Mouse (Mus musculus) right cerebral cortex, adult 18-20 months (tissue): ENCODE results near the gene Tmem220.

Source experiments
- DNase-seq: peaks from one replicate; pipeline ENCODE4 v3.0.0; 2022; ENCODE audit warnings: mixed read lengths

Gene Tmem220

DNA sequence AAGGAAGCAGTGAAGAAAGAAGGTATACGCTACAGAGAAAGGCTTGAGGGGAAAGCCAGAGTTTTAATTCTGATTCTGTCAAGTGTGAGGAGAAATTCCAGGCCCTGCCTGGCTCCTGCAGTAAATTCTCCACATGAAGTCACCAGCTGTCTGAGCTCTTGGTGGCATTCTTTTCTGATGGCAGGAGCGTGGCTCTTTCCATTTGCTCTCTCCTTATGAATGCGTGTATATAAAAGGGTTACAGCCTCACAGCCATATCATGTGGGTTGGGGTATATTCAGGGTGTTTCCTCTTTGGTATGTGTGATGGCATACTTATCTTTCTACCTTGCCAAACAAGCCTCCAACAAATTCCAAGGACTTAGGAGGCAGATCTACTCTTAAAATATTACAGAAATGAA lies 37.8 kb downstream of the Tmem220 start:
- peak; percentile 40 for DNase-seq

DNA sequence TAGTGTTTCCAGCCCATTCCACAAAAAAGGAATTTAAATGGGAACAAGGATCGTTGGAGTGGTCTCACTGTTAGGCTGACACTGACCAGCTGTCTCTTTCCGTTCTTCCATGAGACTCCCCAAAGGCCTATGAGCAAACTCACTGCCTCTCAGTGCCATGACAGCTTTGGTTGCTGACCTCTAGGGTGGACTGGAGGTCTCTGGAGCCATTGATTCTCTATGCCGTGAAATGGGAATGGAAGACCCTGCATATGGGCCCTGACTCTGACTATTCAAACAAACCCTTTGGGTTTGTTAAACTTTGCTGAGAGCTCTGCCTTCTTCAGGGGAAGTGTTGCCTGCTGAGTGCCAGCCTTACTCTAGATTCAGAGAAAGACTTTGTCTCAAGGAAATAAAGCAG lies 42.8 kb downstream of the Tmem220 start:
- DNase-seq = no peak

DNA sequence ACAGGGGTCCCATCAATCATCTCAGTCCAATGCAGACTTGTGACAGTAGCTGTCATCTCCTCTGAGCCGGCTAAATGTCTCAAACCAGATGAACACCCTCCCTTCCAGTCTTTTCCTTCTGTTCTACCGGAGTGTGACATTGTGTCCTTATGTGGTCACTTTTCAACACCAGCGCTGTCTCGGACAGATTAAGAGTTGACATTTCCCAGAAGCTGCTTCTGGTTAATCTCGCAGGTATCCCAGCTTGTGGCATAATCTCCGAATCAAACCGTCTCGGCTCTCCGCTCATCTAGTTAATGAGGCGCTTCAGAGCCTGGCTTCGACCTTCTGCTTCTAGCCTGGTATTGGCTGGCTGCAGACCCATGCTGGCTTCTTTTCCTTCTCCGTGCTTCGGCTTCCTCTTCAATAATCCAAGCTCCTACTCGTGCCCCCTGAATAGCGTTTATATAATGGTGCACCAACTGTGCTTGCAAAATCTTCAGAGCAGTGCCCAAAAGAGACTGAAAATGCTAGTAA lies 47.7 kb downstream of the Tmem220 start:
- DNase-seq = no peak

DNA sequence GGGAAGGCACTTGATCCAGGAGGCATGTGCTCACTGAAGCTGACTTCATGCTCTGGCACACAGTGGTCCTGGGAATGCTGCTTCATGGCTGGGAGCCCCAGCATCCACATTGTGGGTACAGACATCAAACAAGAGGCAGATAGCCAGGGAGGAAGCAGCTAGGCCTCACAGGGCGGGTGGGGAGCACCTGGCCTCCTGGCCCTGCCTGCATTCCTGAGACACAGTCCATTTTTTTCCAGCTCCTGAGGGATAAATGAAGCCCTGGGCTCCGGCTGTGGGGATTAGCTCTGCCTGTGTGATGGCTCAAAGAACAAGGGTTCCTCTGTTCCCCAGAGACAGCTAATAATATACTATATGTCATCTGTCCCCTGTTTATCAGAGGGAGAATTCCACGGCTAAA lies 50.1 kb downstream of the Tmem220 start:
- no peak for DNase-seq

DNA sequence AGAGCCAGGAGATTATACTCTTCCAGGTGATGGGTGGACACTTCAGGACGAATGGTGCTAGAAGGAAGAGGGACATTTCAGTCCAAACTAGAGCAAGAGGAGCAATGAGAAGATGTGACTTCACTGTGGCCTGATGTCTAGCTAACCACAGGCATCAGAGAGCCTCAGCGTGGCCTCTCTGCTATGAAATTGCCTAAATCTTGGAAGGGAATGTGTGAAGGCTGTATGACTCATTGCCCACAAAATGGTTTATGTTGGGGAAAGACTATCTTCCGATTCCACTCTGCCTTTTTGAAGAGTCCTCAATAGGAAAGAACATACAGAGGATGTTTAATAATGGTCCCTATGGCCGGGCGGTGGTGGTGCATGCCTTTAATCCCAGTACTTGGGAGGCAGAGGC lies 51.8 kb downstream of the Tmem220 start:
- DNase-seq = no peak

DNA sequence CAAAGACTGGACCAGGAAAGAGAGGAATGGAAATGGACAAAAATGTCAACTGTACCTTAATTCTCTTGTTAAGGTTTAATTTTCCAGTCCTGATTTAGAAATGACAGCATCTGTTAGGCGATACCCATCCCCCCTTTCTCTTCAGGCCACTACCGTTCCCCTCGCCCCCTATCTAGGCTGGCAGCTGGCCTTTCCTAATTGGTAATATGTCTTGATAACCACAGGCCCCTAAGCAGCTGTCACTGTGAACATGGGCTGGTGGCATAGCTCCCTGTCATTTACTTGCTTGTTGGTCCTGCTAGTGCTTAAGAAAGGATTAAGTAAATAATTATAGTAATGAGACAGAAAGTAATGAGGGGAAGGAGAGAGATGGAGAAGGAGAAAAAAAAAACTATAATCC lies 52.5 kb downstream of the Tmem220 start:
- DNase-seq = no peak

DNA sequence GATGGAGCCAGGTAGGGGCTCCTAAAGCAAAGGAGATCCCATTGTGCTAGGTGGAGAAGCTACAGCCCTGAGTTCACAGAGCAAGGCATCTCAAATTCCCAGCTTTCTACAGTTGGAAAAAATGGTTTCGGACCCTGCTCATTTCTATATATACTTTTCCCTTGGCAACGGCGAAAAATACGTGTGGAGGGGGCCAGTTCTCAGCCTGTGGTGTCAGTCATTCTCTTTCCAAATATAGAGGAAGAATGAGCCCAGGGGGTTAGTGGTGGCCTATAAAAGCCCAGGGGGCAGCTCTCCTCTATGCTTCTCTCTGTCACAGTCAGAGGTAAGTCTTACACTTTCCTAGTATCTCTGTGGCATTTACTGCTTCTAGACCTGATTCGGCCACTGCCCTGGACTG lies 53.0 kb downstream of the Tmem220 start, which contains the start of gene Myh3:
Gene Myh3, plus strand, starts transcription at position 301 of the 400 bp plus-strand sequence.
- no peak for DNase-seq

DNA sequence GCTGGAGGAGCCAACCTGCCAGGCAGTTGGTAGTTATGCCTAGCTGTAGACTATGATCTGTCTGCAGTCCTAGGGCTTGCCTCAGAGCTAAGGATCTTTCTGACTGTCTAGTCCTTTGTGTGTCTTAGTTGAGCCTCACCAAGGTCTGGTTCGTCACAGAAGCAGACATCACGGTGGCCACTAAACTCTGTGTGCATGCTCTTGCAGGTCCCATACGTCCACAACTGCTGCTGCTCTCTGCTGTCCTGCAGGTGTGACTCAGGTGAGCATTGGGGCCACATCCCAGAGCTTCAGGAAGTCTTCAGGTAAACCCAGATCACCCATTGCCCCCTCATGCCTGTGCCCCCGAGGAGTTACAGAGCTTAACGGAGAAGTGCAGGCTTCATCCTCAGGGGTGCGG lies 53.9 kb downstream of the Tmem220 start:
- no peak for DNase-seq

DNA sequence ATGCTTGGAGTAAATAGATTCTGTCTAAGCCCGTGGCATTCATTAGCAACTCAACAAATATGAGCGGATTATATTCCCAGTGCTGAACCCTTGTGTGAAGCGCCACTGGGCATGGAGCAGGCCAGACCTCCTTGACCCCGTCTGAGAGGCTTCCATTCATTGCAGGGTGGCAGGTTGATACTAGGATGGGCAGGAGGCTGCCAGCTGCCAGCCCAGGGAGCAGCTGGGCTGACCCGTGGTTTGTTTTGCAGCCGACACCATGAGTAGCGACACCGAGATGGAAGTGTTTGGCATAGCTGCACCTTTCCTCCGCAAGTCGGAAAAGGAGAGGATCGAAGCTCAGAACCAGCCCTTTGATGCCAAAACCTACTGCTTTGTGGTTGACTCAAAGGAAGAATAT lies 54.8 kb downstream of the Tmem220 start:
- no peak for DNase-seq

DNA sequence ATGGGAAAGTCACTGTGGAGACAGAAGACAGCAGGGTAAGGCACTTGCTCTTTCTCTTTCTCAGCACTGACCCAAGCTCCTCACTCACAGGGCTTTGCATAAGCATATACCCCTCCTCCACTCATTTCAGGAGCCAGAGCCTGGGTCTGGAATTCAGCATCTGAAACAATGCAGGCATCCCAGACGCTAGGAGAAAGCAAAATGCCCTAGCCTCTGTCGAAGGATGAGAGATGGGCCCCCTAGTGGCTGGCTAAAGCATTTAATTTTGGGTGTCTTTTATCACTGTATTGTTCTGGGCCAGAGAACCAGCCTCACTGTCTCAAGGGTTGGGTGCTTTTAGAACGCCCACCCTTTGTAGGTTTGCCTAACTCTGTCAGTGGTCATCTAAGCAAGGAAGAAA lies 55.2 kb downstream of the Tmem220 start:
- DNase-seq = peak; percentile 65

DNA sequence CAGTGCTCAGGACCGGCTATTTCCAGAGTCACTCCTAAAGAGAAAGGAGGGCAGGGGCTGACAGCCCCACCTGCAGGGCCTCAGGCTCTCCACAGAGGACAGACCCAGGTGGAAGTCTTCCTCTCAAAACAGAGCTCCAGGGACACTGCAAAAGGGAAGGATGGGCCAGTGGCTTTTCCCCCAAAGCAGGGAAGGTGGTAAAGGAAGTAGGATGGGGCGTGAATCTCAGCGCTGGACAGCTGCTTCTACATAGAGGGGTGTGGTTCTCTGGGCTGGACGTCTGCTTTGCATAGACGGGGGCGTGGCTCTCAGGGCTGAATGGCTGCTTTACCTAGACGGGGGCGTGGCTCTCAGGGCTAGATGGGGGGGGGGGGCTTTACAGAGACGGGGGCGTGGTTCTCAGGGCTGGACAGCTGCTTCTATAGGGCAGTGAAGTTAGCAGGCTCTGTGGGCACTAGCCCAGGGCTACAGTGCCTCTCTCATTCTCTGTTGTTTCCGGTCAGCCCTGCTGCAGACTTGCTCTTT lies 56.2 kb downstream of the Tmem220 start:
- no peak for DNase-seq

DNA sequence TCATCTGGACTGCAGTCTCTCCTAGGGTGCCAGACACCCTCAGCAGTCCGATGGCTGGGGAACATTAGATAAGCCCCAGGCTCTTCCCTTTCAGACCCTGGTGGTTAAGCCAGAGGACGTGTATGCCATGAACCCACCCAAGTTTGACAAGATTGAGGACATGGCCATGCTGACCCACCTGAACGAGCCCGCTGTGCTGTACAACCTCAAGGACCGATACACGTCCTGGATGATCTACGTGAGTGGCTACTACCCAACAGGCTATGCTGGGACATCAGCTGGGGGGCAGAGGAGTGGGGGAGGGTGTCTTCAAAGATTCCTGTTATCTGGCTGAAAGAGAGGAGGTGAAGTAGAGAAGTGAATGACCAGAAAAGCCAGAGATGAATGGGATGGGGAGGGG lies 57.2 kb downstream of the Tmem220 start:
- DNase-seq = no peak

DNA sequence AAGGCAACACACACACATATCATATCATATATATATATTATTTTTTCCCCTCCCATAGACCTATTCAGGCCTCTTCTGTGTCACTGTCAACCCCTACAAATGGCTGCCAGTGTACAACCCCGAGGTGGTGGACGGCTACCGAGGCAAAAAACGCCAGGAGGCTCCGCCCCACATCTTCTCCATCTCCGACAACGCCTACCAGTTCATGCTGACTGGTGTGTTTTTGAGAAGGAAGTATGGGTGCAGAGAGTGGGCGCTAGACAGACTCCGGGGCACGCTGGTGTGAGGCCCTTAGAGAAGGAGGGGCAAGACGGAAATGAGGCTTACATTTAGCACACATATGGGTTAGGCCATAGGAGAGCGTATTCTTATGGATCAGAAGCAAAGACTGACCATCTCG lies 57.8 kb downstream of the Tmem220 start:
- no peak for DNase-seq

DNA sequence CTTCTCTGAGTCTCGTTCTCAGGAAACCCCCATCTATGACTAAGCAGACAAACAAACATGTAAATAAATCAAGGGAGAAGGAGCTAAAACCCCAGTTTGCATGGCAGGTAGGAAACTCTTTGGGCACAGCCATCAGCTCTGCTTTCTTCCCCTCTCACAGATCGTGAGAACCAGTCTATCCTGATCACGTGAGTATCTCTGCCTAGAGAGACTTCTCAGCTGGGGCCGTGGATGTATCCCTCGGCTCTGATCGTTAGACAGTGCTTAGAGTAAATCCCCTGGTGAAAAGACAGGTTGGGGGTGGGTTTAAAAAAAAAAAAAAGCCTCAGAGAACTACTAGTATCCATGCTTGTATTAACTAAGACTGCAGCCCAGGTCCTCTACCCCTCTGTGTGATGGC lies 58.3 kb downstream of the Tmem220 start:
- DNase-seq = no peak

DNA sequence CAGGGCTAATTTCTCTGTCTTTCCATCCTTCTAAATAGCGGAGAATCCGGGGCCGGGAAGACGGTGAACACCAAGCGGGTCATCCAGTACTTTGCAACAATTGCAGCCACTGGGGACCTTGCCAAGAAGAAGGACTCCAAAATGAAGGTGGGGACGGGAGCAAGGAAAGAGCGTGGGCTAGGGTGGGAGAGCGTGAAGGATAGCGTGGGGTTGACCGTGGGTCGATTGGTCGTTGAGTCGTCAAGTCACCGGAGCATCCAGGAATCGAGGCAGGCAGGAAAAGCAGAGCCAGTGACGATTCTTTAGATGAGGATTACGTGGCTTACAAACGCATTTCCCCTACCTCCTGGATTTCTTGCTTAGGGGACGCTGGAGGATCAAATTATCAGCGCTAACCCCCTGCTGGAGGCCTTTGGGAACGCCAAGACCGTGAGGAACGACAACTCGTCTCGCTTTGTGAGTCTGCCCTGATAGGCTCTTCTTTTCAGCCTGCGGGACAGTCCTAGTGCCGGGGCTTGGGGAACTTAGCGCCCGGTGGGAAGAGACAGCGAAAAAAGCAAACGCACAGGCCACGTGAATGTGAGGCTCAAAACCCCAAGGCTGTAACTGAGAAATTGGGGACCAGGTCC lies 58.9 kb downstream of the Tmem220 start:
- DNase-seq = no peak
